Mouse (Mus musculus) ovary, postnatal 10 days (tissue): ENCODE results near the gene Qtrt2.

Source experiments
- DNase-seq: peaks from one replicate; pipeline ENCODE4 v3.0.0; 2022; ENCODE audit warnings: low spot score

Qtrt2 gene

DNA sequence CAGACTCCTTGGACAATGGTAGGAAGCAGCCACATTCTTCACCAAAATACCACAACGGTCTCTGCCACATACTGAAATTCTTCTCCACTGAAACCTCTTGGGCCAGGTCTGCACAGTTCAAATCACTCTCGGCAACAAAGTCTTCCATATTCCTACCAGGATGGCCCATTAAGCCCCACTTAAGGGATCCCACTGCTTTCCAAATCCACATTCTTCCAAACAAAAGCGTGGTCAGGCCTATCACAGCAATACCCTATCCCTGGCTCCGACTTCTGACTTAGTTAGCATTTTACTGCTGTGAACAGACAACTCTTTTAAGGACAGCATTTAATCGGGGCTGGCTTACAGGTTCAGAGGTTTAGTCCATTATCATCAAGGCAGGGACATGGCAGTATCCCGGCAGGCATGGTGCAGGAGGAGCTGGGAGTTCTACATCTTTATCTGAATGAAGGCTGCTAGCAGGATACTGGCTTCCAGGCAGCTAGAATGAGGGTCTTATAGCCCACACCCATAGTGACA is at the start of gene Qtrt2:
Gene Qtrt2, minus strand, starts transcription at position 469 of the 519 bp plus-strand sequence.
- DNase-seq = no peak

DNA sequence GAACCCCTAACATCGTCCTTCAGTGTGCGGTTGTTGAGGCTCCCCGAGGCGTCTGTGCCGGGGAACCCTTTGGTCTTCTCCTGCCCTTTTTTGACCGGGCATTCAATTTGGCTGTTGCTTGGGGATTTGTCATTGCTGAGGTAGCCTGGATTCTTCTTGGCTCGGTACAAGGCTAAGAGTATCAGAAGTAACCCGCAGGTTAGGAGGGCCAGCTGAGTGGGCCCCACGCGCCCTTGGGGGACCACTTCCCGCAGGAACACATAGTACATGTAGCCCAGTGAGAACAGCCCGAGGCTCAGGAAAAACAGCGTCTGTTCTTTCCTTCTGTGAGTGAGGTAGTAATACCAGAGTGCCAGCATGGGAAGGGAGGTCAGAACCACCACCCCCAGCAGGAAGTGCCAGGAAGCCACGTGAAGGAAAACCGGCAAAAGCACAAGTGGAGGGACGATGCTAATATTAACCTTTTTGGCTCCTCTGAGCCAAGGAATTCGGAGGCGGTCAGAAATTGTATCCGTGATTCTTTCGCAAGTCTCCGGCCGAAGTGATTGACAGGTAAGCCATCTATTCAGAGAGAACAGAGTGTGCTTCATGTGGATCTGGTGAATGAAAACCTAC is 47.1 kb upstream of the Qtrt2 start:
- DNase-seq = no peak

DNA sequence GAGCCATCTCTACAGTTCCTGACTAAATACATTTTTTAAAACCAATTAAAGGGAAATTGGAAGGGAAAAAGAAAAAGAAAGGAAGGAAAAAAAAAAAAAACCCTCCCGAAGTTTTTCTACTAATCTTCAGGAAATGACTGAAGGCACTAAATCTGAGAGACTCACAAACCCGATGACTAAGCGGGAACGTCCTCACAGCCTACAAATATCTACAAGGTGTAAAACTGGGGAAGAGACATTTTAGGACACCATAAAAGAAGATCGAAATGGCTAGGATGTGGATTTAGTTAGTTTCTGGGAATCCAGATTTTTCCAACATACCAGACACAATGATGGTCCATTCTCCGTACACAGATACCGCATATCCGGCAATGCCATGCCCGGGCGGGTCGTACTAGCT is 46.5 kb upstream of the Qtrt2 start:
- DNase-seq = no peak

DNA sequence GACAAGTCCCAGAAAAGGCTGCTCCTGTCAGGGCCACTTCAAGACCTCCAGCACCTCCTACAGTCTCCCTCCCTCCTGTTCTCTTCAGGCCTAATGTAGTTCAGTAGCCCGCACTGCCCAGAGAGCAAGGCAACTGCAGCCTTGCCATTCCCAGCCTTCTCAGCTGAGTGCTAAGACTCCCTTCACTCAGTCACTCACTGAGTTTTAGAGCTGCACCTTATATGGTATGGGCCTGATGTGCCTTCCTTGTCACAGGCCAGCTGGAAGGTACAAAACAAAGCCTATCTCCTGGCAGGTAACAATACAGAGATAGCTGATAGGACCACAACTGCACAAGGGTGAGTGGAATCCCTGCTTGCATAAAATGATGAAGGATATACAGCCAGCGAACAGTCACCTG is 45.8 kb upstream of the Qtrt2 start:
- no peak for DNase-seq

DNA sequence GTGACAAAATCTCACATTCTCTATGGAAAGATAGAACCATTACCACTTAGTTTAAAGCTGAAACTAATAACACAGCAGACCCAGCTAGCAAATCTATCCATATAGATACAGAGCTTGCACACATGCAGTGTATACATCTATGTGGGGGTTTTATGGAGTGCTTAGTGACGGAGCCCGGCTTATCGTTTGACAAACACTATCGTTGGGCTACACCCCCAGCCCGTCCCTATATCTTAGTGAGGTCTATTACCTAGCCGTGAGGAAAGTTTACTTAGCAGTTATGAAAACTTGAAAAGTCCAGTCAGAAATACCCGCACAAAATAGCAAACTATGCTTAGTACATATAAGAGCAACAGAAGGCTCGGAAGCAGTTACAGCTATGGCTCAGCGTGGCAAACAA is 45.1 kb upstream of the Qtrt2 start:
- no peak for DNase-seq

GRCm38 (mm10) chr16:43971189-43971588 is 44.6 kb upstream of the Qtrt2 start:
- DNase-seq = no peak

GRCm38 (mm10) chr16:43970426-43970825 is 43.8 kb upstream of the Qtrt2 start:
- DNase-seq = no peak

- DNase-seq = no peak
These were observed 39.3 kb upstream of the Qtrt2 start for GRCm38 (mm10) chr16:43965781-43966389.

GRCm38 (mm10) chr16:43963780-43964179 is 37.2 kb upstream of the Qtrt2 start:
- no peak for DNase-seq

GRCm38 (mm10) chr16:43963291-43963690 is 36.7 kb upstream of the Qtrt2 start:
- DNase-seq = no peak

- DNase-seq = no peak
These were observed 31.4 kb upstream of the Qtrt2 start for GRCm38 (mm10) chr16:43958038-43958437.

- no peak for DNase-seq
These were observed 28.3 kb upstream of the Qtrt2 start for GRCm38 (mm10) chr16:43954913-43955312.

GRCm38 (mm10) chr16:43951591-43951990 is 25.0 kb upstream of the Qtrt2 start:
- DNase-seq = no peak

DNA sequence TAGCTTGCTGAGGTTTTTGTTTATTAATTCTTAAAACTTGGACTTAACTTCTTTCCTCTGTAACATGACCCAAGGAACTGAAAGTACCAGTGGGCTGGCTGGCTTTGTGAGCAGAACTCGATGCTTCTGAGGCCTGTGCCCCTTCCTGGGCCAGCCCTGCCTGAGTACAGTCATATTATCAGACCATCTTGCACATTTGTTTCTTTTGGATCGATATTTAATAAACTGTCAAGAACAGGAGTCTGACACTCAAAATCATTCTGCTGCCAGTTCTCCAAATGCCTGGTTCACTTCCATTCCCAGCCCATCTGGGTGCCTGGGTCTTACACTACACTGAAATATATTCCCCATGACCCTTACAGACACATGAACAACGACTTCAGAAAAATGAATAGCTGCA is 19.3 kb upstream of the Qtrt2 start:
- DNase-seq = no peak

GRCm38 (mm10) chr16:43945351-43945750 is 18.7 kb upstream of the Qtrt2 start:
- no peak for DNase-seq

DNA sequence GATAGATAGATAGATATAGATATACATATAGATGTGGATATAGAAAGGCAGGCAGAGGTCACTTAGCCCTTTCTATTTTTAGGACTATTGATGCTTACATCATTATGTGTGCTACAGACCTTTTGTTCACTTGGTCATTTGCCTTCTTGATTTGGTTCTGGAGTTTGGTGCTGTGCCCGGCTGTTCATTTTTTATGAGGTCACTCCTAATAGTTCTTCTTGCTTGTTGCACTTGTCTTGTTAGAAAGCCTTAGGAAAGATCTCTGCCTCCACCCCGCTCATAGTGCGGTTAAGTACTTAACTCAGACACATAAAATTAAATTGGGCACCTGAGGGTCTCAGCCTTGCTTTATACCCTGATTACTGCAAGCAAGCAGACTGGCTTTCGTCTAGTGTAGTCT is 14.2 kb upstream of the Qtrt2 start:
- no peak for DNase-seq

DNA sequence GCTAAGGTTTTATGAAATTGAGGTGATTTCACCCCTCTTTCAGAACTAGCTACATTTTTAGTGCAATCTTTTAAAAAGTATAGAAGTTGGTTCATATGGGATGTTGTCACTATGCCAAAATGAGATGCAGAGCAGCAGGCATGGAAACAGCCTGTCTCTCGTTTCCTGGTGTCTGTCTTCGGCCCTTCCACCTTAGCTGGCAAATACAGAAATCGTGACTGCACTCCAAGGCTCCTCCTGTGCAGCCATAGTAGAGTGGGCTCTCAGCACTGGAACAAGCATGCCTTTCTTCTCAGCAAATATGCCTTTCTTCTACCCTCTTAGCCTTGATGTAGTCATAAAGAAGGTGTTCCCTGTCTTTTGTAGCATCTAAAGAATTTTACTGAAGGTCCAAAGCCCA is 9.3 kb upstream of the Qtrt2 start:
- no peak for DNase-seq

DNA sequence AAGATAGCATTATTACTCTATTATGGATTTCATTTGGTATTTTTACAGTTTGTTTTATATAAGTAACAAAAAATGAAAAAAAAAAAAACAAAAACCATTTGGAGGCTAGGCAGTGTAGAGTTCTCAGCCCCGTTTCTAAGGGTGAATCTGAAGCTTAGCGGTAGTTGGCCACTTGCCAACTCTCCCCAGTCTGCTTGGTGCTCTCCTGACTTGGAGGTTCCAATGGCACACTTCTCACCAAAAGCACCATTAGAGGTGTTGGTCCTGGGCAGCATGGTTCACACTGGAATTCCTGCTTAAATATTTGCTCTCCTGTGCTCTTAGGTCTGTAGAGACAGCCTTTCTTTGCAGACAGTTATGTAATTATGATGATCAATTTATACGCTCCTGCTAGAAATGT is 8.8 kb upstream of the Qtrt2 start:
- DNase-seq = no peak

- no peak for DNase-seq
These were observed 8.2 kb upstream of the Qtrt2 start for GRCm38 (mm10) chr16:43934856-43935255.

DNA sequence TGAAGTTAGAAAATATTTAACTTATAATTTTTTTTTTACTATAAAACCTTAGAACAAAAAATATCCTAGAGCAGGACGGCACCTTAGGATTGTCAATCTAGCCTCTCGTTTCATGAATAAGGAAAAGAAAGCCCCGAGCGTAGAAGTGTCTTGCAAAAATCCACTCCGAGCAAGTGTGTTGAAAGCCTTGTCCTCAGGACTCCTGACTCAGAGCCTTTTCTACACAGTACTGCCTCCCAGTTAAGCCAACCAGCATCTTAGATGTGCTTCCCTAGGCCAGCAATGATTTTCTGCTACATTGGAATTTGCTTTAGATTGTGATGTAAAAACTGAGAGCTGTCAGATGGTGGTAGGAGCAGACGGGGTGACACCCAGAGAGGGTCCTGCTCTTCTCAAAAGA is 6.4 kb upstream of the Qtrt2 start:
- DNase-seq = no peak

GRCm38 (mm10) chr16:43932319-43932718 is 5.7 kb upstream of the Qtrt2 start:
- DNase-seq = no peak

DNA sequence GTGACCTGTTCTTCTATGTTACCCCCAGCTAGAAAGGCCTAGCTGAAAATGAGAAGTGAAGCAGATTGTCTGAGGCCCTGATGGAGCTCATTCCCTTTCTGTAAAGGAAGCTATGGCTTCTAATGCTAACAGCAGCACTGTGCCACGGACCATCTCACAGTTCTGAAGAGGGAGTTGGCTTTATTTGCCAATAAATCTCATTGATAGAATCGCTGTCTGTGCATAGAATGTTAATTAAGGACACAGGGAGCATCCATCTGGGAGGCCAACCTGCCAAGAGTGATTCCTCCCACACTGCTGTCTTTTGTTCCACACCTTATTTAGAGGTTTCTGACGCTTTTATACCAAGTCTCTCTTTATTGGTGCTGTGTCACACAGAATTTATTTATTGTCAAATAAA is 4.9 kb upstream of the Qtrt2 start:
- no peak for DNase-seq

DNA sequence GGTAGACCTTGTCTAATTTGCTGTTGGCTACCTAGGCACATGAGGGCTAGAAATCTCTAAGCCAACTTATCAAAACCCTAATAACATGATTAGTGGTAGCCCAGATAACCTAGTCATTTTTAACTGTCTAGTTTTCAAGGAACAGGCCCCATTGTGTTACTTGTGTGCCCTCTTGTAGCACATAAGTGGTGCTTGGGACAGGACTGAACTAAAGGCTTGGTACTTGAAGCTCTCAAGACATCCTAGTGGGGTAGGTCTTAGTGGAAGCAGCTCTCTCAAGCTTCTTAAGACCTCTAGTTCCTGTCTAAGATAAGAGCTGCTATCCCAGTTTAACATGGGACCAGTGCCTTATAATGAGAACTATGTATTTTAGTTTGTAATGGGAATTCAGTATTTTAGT is 4.0 kb upstream of the Qtrt2 start:
- DNase-seq = no peak

GRCm38 (mm10) chr16:43925846-43926245 is 763 bp downstream of the Qtrt2 start:
- no peak for DNase-seq
